Mouse (Mus musculus): Measurements from ENCODE around the gene Sugct.

DNA sequence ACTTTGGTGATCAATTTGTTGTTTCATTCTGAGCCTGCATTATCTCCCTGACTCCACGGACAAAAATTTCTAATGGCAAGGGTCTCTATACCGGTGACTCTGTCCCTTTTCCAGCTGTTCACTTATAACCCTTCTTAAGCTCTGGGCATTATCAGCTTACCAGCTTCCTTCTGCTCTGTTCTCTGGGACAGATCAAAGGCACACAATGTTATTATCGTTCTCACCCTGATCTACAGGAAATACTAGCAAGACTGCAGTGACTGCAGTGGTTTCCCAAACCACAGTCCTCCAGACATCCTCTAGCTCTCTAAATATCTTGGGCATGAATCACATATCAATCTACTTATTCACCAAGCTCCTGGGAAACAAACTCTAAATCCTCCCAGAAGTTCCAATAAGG, 90.7 kb downstream of the Sugct start:
- TF ChIP-seq CTCF (IDR thresholded peaks at IDR 0.05; ENCODE audit: control insufficient read depth, insufficient read depth, insufficient read length) (no peak), USF1 (IDR thresholded peaks at IDR 0.05; ENCODE audit: low read depth) (no peak), MYOG (IDR thresholded peaks at IDR 0.05; ENCODE audit: control insufficient read depth, extremely low read depth, insufficient read length) (no peak)

Measured in C2C12 (cell line).